Mouse (Mus musculus): ENCODE measurements around the gene Lims1. TPM values are rescaled to one million over a fixed set of nuclear protein-coding genes. Genes with fewer than 3 reads are reported as not detected.

The Lims1 gene
- polyA plus RNA-seq, 1 experiment from 2014 or later, result 57.2 TPM

GRCm38 (mm10) chr10:58427930-58428329 is 104.7 kb downstream of the Lims1 start:
- no peak for DNase-seq (ENCODE audit: low spot score)
- no peak for ATAC-seq (ENCODE audit: low FRiP score)
- 97% methylated on average over 2 of the region's 2 CpGs for WGBS

GRCm38 (mm10) chr10:58445850-58446249 is 122.6 kb downstream of the Lims1 start:
- Histone ChIP-seq H3K4me1 (replicated peaks; ENCODE audit: control insufficient read depth, insufficient read depth, low read length) (peaks cover 12% of the 10 kb centered on the region), H3K4me3 (replicated peaks; ENCODE audit: low read length) (peak overlapping the region; percentile 96), H3K27ac (peak overlapping the region; percentile 96), H3K36me3 (replicated peaks; ENCODE audit: control insufficient read depth, insufficient read depth) (no peaks in the 10 kb centered on the region), H3K4me2 (replicated peaks) (peak overlapping the region; percentile 63), H3K9ac (peak overlapping the region; percentile 87), H3K27me3 (ENCODE audit: control insufficient read depth, insufficient read depth, low read length) (no peaks in the 10 kb centered on the region), H3K9me3 (ENCODE audit: control insufficient read depth, low read length) (no peaks in the 10 kb centered on the region)
- DNase-seq (ENCODE audit: low spot score), result no peak
- ATAC-seq (ENCODE audit: low FRiP score), result 0 out of 2 replicates have a peak, but pooled peaks have one; percentile 10
- 20% methylated on average over 9 of the region's 9 CpGs for WGBS

More at GRCm38 (mm10) chr10:58427930-58428329, 104.7 kb downstream of the Lims1 start:
- no peak overlapping the region for H3K27ac ChIP-seq
- H3K36me3 ChIP-seq (replicated peaks; ENCODE audit: control insufficient read depth, insufficient read depth), result peaks cover 22% of the 10 kb centered on the region
- H3K9ac ChIP-seq, result no peak overlapping the region
- no peaks in the 10 kb centered on the region for H3K9me3 ChIP-seq (ENCODE audit: control insufficient read depth, low read length)
- H3K27me3 ChIP-seq (ENCODE audit: control insufficient read depth, insufficient read depth, low read length), result no peaks in the 10 kb centered on the region
- no peak overlapping the region for H3K4me3 ChIP-seq (replicated peaks; ENCODE audit: low read length)
- H3K4me2 ChIP-seq (replicated peaks), result no peak overlapping the region
- H3K4me1 ChIP-seq (replicated peaks; ENCODE audit: control insufficient read depth, insufficient read depth, low read length), result no peaks in the 10 kb centered on the region

- ATAC-seq (ENCODE audit: low FRiP score) (peak; percentile 99), DNase-seq (ENCODE audit: low spot score) (peak; percentile 99)
- H3K4me2 ChIP-seq (replicated peaks), result peak within 1 kb of the TSS; percentile 84
- H3K27me3 ChIP-seq (ENCODE audit: control insufficient read depth, insufficient read depth, low read length), result no peaks in the 10 kb centered on the region
- H3K4me1 ChIP-seq (replicated peaks; ENCODE audit: control insufficient read depth, insufficient read depth, low read length), result peaks cover 12% of the 10 kb centered on the region
- H3K27ac ChIP-seq, result peak within 1 kb of the TSS; percentile 97
- WGBS, result under 1% methylated on average over 83 of the region's 91 CpGs
- no peaks in the 10 kb centered on the region for H3K36me3 ChIP-seq (replicated peaks; ENCODE audit: control insufficient read depth, insufficient read depth)
- peak within 1 kb of the TSS; percentile 97 for H3K9ac ChIP-seq
- no peaks in the 10 kb centered on the region for H3K9me3 ChIP-seq (ENCODE audit: control insufficient read depth, low read length)
- H3K4me3 ChIP-seq (replicated peaks; ENCODE audit: low read length), result peak within 1 kb of the TSS; percentile 96
Observed at GRCm38 (mm10) chr10:58446384-58447279, 123.4 kb downstream of the Lims1 start, which contains the start of gene Ranbp2. Ranbp2 (plus strand) TSS chr10:58446920.

DNA sequence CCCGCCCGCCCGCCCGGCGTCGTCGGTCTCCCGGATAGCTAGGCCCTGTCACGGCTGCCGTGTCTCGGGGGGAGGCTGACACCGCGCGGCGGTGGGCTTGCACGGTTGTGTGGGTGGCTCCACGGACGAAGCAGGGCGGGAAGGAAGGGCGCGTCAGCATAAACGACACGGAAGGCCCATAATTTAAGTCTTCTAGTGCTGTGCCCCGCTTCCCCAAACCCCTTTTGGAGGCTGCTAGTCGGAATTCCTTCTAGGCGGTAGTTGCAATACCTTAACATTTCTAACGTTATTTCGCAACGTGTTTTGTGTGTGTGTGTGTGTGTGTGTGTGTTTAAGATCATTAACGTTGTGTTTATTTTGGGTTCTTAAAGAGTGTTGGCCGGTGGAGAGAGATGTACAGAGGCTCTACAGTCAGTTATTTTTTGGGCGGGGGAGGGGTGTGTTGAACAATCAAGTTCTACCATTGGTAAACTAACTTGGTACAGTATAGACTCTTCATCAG is 124.1 kb downstream of the Lims1 start:
- Histone ChIP-seq H3K4me1 (replicated peaks; ENCODE audit: control insufficient read depth, insufficient read depth, low read length) (peaks cover 12% of the 10 kb centered on the region), H3K27me3 (ENCODE audit: control insufficient read depth, insufficient read depth, low read length) (no peaks in the 10 kb centered on the region), H3K36me3 (replicated peaks; ENCODE audit: control insufficient read depth, insufficient read depth) (peaks cover 3% of the 10 kb centered on the region; the same call in 1 of the 2 replicates), H3K9ac (peak overlapping the region; percentile 97), H3K27ac (peak overlapping the region; percentile 97), H3K9me3 (ENCODE audit: control insufficient read depth, low read length) (no peaks in the 10 kb centered on the region), H3K4me3 (replicated peaks; ENCODE audit: low read length) (peak overlapping the region; percentile 96), H3K4me2 (replicated peaks) (peak overlapping the region; percentile 84)
- under 1% methylated on average over 29 of the region's 32 CpGs for WGBS
- DNase-seq (ENCODE audit: low spot score), result peak; percentile 28
- ATAC-seq (ENCODE audit: low FRiP score), result peak; percentile 61

GRCm38 (mm10) chr10:58451575-58451974 is 128.3 kb downstream of the Lims1 start:
- Histone ChIP-seq H3K9me3 (ENCODE audit: control insufficient read depth, low read length) (no peaks in the 10 kb centered on the region), H3K4me1 (replicated peaks; ENCODE audit: control insufficient read depth, insufficient read depth, low read length) (peaks cover 7% of the 10 kb centered on the region), H3K36me3 (replicated peaks; ENCODE audit: control insufficient read depth, insufficient read depth) (peaks cover 40% of the 10 kb centered on the region), H3K9ac (no peak overlapping the region), H3K27me3 (ENCODE audit: control insufficient read depth, insufficient read depth, low read length) (no peaks in the 10 kb centered on the region), H3K4me2 (replicated peaks) (no peak overlapping the region), H3K27ac (no peak overlapping the region), H3K4me3 (replicated peaks; ENCODE audit: low read length) (no peak overlapping the region)
- DNase-seq (ENCODE audit: low spot score) (no peak), ATAC-seq (ENCODE audit: low FRiP score) (no peak)

DNA sequence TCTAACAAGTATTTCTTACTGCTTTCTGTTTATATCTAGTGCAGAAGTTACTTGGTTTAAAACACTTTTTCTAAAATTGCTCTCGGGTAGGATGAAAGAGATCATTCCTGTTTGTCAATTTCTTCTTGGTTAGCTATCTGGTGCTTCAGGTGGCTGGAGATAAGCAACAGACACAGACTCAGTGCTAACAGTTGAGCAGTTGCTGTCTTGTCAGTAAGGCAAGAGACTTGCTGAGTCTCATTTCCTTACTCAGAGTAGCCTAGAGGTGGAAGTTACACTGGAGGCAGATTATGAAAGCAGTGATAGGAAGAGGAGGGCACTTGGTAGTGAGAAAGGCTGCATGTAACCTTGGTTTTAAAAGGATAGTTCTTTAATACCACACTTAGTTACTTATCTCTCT is 128.9 kb downstream of the Lims1 start:
- Histone ChIP-seq H3K4me1 (replicated peaks; ENCODE audit: control insufficient read depth, insufficient read depth, low read length) (peaks cover 7% of the 10 kb centered on the region), H3K27ac (no peak overlapping the region)
- 97% methylated on average over 1 of the region's 1 CpGs for WGBS

GRCm38 (mm10) chr10:58459896-58460295 is 136.6 kb downstream of the Lims1 start:
- DNase-seq (ENCODE audit: low spot score) (no peak), ATAC-seq (ENCODE audit: low FRiP score) (no peak)
- no peak overlapping the region for H3K4me2 ChIP-seq (replicated peaks)
- H3K27me3 ChIP-seq (ENCODE audit: control insufficient read depth, insufficient read depth, low read length), result no peaks in the 10 kb centered on the region
- H3K36me3 ChIP-seq (replicated peaks; ENCODE audit: control insufficient read depth, insufficient read depth), result peaks cover 86% of the 10 kb centered on the region
- no peaks in the 10 kb centered on the region for H3K9me3 ChIP-seq (ENCODE audit: control insufficient read depth, low read length)
- no peaks in the 10 kb centered on the region for H3K4me1 ChIP-seq (replicated peaks; ENCODE audit: control insufficient read depth, insufficient read depth, low read length)
- no peak overlapping the region for H3K9ac ChIP-seq
- no peak overlapping the region for H3K4me3 ChIP-seq (replicated peaks; ENCODE audit: low read length)
- WGBS, result 97% methylated on average over 1 of the region's 1 CpGs
- no peak overlapping the region for H3K27ac ChIP-seq

More for the DNA sequence above, 128.9 kb downstream of the Lims1 start:
- Histone ChIP-seq H3K27me3 (ENCODE audit: control insufficient read depth, insufficient read depth, low read length) (no peaks in the 10 kb centered on the region), H3K4me3 (replicated peaks; ENCODE audit: low read length) (no peak overlapping the region), H3K9ac (no peak overlapping the region), H3K4me2 (replicated peaks) (no peak overlapping the region), H3K36me3 (replicated peaks; ENCODE audit: control insufficient read depth, insufficient read depth) (peaks cover 41% of the 10 kb centered on the region), H3K9me3 (ENCODE audit: control insufficient read depth, low read length) (no peaks in the 10 kb centered on the region)
- DNase-seq (ENCODE audit: low spot score), result no peak
- ATAC-seq (ENCODE audit: low FRiP score), result no peak

Other genes with a start within 250 kb of the Lims1 start
- gene AW822073, start 98.5 kb upstream of the Lims1 start, polyA plus RNA-seq (2014; fragmentation: Nextera tagmentation; extraction: Ambion mirVana), result not detected in 2 replicates
- gene Duxf3, start 90.8 kb upstream of the Lims1 start, polyA plus RNA-seq (2014; fragmentation: Nextera tagmentation; extraction: Ambion mirVana), result not detected in 2 replicates
- not detected in 2 replicates for gene Gm4981, start 86.8 kb upstream of the Lims1 start, polyA plus RNA-seq (2014; fragmentation: Nextera tagmentation; extraction: Ambion mirVana)
- 68.6 and 78.4 TPM in 2 replicates for gene Gcc2, start 68.0 kb upstream of the Lims1 start, polyA plus RNA-seq (2014; fragmentation: Nextera tagmentation; extraction: Ambion mirVana)
- 23.6 and 27.0 TPM in 2 replicates for gene Ranbp2, start 123.5 kb downstream of the Lims1 start, polyA plus RNA-seq (2014; fragmentation: Nextera tagmentation; extraction: Ambion mirVana)
- gene Ccdc138, start 174.5 kb downstream of the Lims1 start, polyA plus RNA-seq (2014; fragmentation: Nextera tagmentation; extraction: Ambion mirVana), result 7.2 and 7.7 TPM in 2 replicates